Mouse (Mus musculus) liver, embryonic 14.5 days (tissue): ENCODE data around the gene Hand2. TPM values are rescaled to one million over a fixed set of nuclear protein-coding genes. Genes with fewer than 3 reads are reported as not detected.

ENCODE experiments used
- ATAC-seq: fragments of 200-750 bp; cut with Nextera tagmentation; 2 replicates; pipeline ENCODE4 v1.8.0; 2017; ENCODE audit warnings: moderate number of reproducible peaks, mild to moderate bottlenecking, moderate library complexity; ENCODE audit not compliant: insufficient read depth
- DNase-seq, 3 experiments: peaks; one replicate each; pipeline ENCODE4 v3.0.0-alpha.2; 2012 to 2013; ENCODE audit warnings: low read depth in 3 of 3, low spot score in 3 of 3
- H3K27ac ChIP-seq: fragments of 300-500 bp; sonication (generic); 2 replicates; pipeline ENCODE4 v1.5.1; 2014; ENCODE audit warnings: moderate library complexity, mild to moderate bottlenecking, control low read depth, inconsistent platforms
- H3K27me3 ChIP-seq: fragments of 300-500 bp; sonication (generic); 2 replicates; pipeline ENCODE4 v1.6.1; 2014; ENCODE audit warnings: mild to moderate bottlenecking, low read length, moderate library complexity; ENCODE audit not compliant: control insufficient read depth, insufficient read depth
- H3K36me3 ChIP-seq: fragments of 300-500 bp; sonication (generic); replicated peaks from 2 replicates; pipeline ENCODE4 v1.6.1; 2014; ENCODE audit warnings: low read depth; ENCODE audit not compliant: control insufficient read depth, insufficient read depth
- H3K4me1 ChIP-seq, 2 experiments: fragments of 200-500 bp in 1 of 2; fragments of 300-500 bp in 1 of 2; sonication (generic) in 1 of 2; replicated peaks; 2 replicates each; pipeline ENCODE4 v1.6.1; 2012 to 2014; ENCODE audit warnings: antibody characterized with exemption in 1 of 2, inconsistent platforms in 1 of 2, low read length in 1 of 2; ENCODE audit not compliant: control insufficient read depth in 2 of 2, insufficient read depth in 2 of 2
- H3K4me2 ChIP-seq: fragments of 300-500 bp; sonication (generic); 2 replicates; pipeline ENCODE4 v1.6.1; 2014; ENCODE audit warnings: low read depth, mild to moderate bottlenecking, control low read depth, moderate library complexity
- H3K4me3 ChIP-seq, 2 experiments: fragments of 200-500 bp in 1 of 2; fragments of 300-500 bp in 1 of 2; sonication (generic) in 1 of 2; 2 replicates each; pipeline ENCODE4 v1.5.1; 2012 to 2014; ENCODE audit warnings: low read depth in 2 of 2, low read length in 2 of 2, mild to moderate bottlenecking in 2 of 2, control low read depth in 1 of 2, inconsistent platforms in 1 of 2, moderate library complexity in 1 of 2; ENCODE audit not compliant: insufficient read depth in 1 of 2
- H3K9ac ChIP-seq: fragments of 300-500 bp; sonication (generic); replicated peaks from 2 replicates; pipeline ENCODE4 v1.6.1; 2014; ENCODE audit warnings: mild to moderate bottlenecking, control low read depth, moderate library complexity
- H3K9me3 ChIP-seq: fragments of 300-500 bp; sonication (generic); 2 replicates; pipeline ENCODE4 v1.6.1; 2016; ENCODE audit warnings: low read length, mixed read lengths; ENCODE audit not compliant: control insufficient read depth
- CTCF ChIP-seq: IDR thresholded peaks from 2 replicates; pipeline ENCODE4 v1.5.1; 2016; ENCODE audit warnings: antibody characterized with exemption, low read depth, control low read depth
- EP300 ChIP-seq: IDR thresholded peaks from 2 replicates; pipeline ENCODE4 v1.6.1; 2016; ENCODE audit warnings: antibody characterized with exemption, low read depth
- WGBS: fragments of 180-500 bp; shearing (Covaris S2); extraction: QIAGEN DNeasy Blood & Tissue Kit; methylation state at CpG from one replicate; pipeline ENCODE4 v1.1.7; 2014; ENCODE audit not compliant: insufficient replicate concordance; 5-methylcytosine and 5-hydroxymethylcytosine counted together
- polyA plus RNA-seq, 2 experiments: library from polyadenylated mRNA; depleted of rRNA in 1 of 2; stranded (reverse) in 1 of 2; unstranded in 1 of 2; fragments of >200 nt; fragmentation: Nextera tagmentation in 1 of 2; extraction: Ambion mirVana in 1 of 2; gene quantifications; 2 replicates each; pipeline versions ENCODE4 v1.2.1 to v1.2.3; 2012 to 2014

The Hand2 gene
- polyA plus RNA-seq, 2 experiments, result 0.44 to 2.1 TPM

GRCm38 (mm10) chr8:57306441-57306840, 14.3 kb upstream of the Hand2 start:
- no peak for DNase-seq
- ATAC-seq, result no peak
- Histone ChIP-seq H3K4me1 (no peaks in the 10 kb centered on the region), H3K27ac (no peak overlapping the region), H3K4me2 (no peak overlapping the region), H3K27me3 (no peaks in the 10 kb centered on the region), H3K9me3 (no peaks in the 10 kb centered on the region), H3K36me3 (no peaks in the 10 kb centered on the region), H3K4me3 (no peak overlapping the region), H3K9ac (no peak overlapping the region)
- WGBS, result 45% methylated on average over 1 of the region's 1 CpGs
- TF ChIP-seq EP300, result no peak
- no peak for TF ChIP-seq CTCF

GRCm38 (mm10) chr8:57309844-57310485, 10.8 kb upstream of the Hand2 start:
- Histone ChIP-seq H3K9ac (no peak overlapping the region), H3K4me1 (no peaks in the 10 kb centered on the region), H3K4me2 (no peak overlapping the region), H3K9me3 (no peaks in the 10 kb centered on the region), H3K27ac (no peak overlapping the region), H3K36me3 (no peaks in the 10 kb centered on the region), H3K4me3 (no peak overlapping the region), H3K27me3 (peaks cover 27% of the 10 kb centered on the region)
- WGBS, result 34% methylated on average over 1 of the region's 1 CpGs
- ATAC-seq (no peak), DNase-seq (no peak)
- no peak for TF ChIP-seq CTCF
- no peak for TF ChIP-seq EP300

GRCm38 (mm10) chr8:57312031-57312981, 8.5 kb upstream of the Hand2 start:
- H3K27ac ChIP-seq, result no peak overlapping the region
- H3K9ac ChIP-seq, result no peak overlapping the region
- no peaks in the 10 kb centered on the region for H3K36me3 ChIP-seq
- DNase-seq, result no peak
- no peaks in the 10 kb centered on the region for H3K4me1 ChIP-seq
- H3K9me3 ChIP-seq, result no peaks in the 10 kb centered on the region
- ATAC-seq, result no peak
- no peak overlapping the region for H3K4me3 ChIP-seq
- peak overlapping the region; percentile 24 for H3K4me2 ChIP-seq
- WGBS, result 2% methylated on average over 30 of the region's 30 CpGs
- TF ChIP-seq CTCF (no peak), EP300 (no peak)
- peaks cover 48% of the 10 kb centered on the region for H3K27me3 ChIP-seq

GRCm38 (mm10) chr8:57313583-57313982, 7.2 kb upstream of the Hand2 start:
- Histone ChIP-seq H3K9me3 (no peaks in the 10 kb centered on the region), H3K9ac (no peak overlapping the region), H3K4me3 (no peak overlapping the region), H3K27me3 (peaks cover 60% of the 10 kb centered on the region), H3K36me3 (no peaks in the 10 kb centered on the region), H3K4me2 (no peak overlapping the region), H3K4me1 (no peaks in the 10 kb centered on the region), H3K27ac (no peak overlapping the region)
- no peak for ATAC-seq
- TF ChIP-seq EP300 (no peak), CTCF (no peak)
- 14% methylated on average over 10 of the region's 10 CpGs for WGBS
- no peak for DNase-seq

- H3K4me1 ChIP-seq, result no peaks in the 10 kb centered on the region
- no peaks in the 10 kb centered on the region for H3K36me3 ChIP-seq
- no peak overlapping the region for H3K4me3 ChIP-seq
- peaks cover 67% of the 10 kb centered on the region for H3K27me3 ChIP-seq
- no peak overlapping the region for H3K4me2 ChIP-seq
- no peak overlapping the region for H3K9ac ChIP-seq
- DNase-seq, result no peak
- H3K27ac ChIP-seq, result no peak overlapping the region
- no peaks in the 10 kb centered on the region for H3K9me3 ChIP-seq
- TF ChIP-seq EP300 (no peak), CTCF (peak; percentile 18; the same call in 1 of the 2 replicates)
- WGBS, result 3% methylated on average over 10 of the region's 10 CpGs
- ATAC-seq, result no peak
These were observed 6.6 kb upstream of the Hand2 start for GRCm38 (mm10) chr8:57314216-57314615.
